Mouse (Mus musculus) cerebellum, adult 2 months (tissue): Measurements from ENCODE around the gene Atp5h. TPM values are rescaled to one million over a fixed set of nuclear protein-coding genes. Genes with fewer than 3 reads are reported as not detected.
A peak's percentile ranks its signal among the peaks of the same experiment; 100 is the strongest.

Experiments
- DNase-seq, 2 experiments: peaks; one replicate each; pipeline ENCODE4 v3.0.0; 2021
- H3K27ac ChIP-seq: fragments of 200-500 bp; 2 replicates; pipeline ENCODE4 v1.5.1; 2012; ENCODE audit warnings: low read length, control low read depth, inconsistent platforms; ENCODE audit not compliant: insufficient read depth
- H3K27me3 ChIP-seq: fragments of 200-500 bp; 2 replicates; pipeline ENCODE4 v1.6.1; 2012; ENCODE audit warnings: inconsistent platforms, mild to moderate bottlenecking, low read length, moderate library complexity; ENCODE audit not compliant: control insufficient read depth, insufficient read depth
- H3K4me1 ChIP-seq: fragments of 200-500 bp; 2 replicates; pipeline ENCODE4 v1.6.1; 2011; ENCODE audit warnings: low read length; ENCODE audit not compliant: control insufficient read depth, insufficient read depth
- H3K4me3 ChIP-seq: fragments of 200-500 bp; replicated peaks from 2 replicates; pipeline ENCODE3; 2011; ENCODE audit warnings: mild to moderate bottlenecking, low read depth, low read length, control low read depth; ENCODE audit not compliant: insufficient read depth
- CTCF ChIP-seq: fragments of 200-500 bp; IDR thresholded peaks from 2 replicates; pipeline ENCODE4 v1.5.1; 2011; ENCODE audit warnings: low read depth, mild to moderate bottlenecking, control low read depth, low read length, moderate library complexity, borderline replicate concordance; ENCODE audit not compliant: insufficient read depth
- POLR2A ChIP-seq: fragments of 200-500 bp; IDR thresholded peaks from 2 replicates; pipeline ENCODE4 v1.6.1; 2011; ENCODE audit warnings: low read length, control low read depth, borderline replicate concordance; ENCODE audit not compliant: insufficient read depth
- whole genome bisulfite sequencing: fragments of 180-500 bp; shearing (Covaris S2); methylation state at CpG from one replicate; pipeline ENCODE4 v1.1.7; 2018; 5-methylcytosine and 5-hydroxymethylcytosine counted together
- polyA plus RNA-seq: library from polyadenylated mRNA; depleted of rRNA; stranded (reverse); fragments of >200 nt; gene quantifications from 2 replicates; pipeline ENCODE4 v1.2.3, GENCODE M21; 2012

Atp5h gene
- polyA plus RNA-seq, 1 experiment = 972 TPM

- no peak for TF ChIP-seq CTCF
- no peak for TF ChIP-seq POLR2A
- Histone ChIP-seq H3K4me3 (no peak overlapping the region), H3K4me1 (peaks cover 13% of the 10 kb centered on the region; the same call in 1 of the 2 replicates), H3K27ac (no peak overlapping the region), H3K27me3 (no peaks in the 10 kb centered on the region)
- no peak for DNase-seq
- 78% methylated on average over 3 of the region's 3 CpGs for WGBS
Observed at GRCm38 (mm10) chr11:115423091-115423490, 3.3 kb upstream of the Atp5h start.

GRCm38 (mm10) chr11:115421972-115422371 is 2.2 kb upstream of the Atp5h start:
- Histone ChIP-seq H3K4me1 (peaks cover 4% of the 10 kb centered on the region; the same call in 1 of the 2 replicates), H3K4me3 (peak overlapping the region; percentile 20), H3K27me3 (no peaks in the 10 kb centered on the region), H3K27ac (no peak overlapping the region)
- 77% methylated on average over 16 of the region's 16 CpGs for WGBS
- peak in 1 of 2 experiments; percentile 44 for DNase-seq
- TF ChIP-seq POLR2A (no peak), CTCF (no peak)

GRCm38 (mm10) chr11:115421328-115421727 is 1.6 kb upstream of the Atp5h start:
- no peak for TF ChIP-seq CTCF
- no peak for TF ChIP-seq POLR2A
- peak in 1 of 2 experiments; percentile 21 for DNase-seq
- Histone ChIP-seq H3K27ac (no peak overlapping the region), H3K27me3 (no peaks in the 10 kb centered on the region), H3K4me3 (peak overlapping the region; percentile 64), H3K4me1 (peaks cover 4% of the 10 kb centered on the region; the same call in 1 of the 2 replicates)
- 0% methylated on average over 1 of the region's 1 CpGs for WGBS

- Histone ChIP-seq H3K27ac (peak overlapping the region; percentile 70), H3K27me3 (no peaks in the 10 kb centered on the region), H3K4me3 (peak overlapping the region; percentile 64), H3K4me1 (peaks cover 4% of the 10 kb centered on the region; the same call in 1 of the 2 replicates)
- TF ChIP-seq CTCF = no peak
- TF ChIP-seq POLR2A = no peak
- peak; percentile 71 to 78 for DNase-seq
- under 1% methylated on average over 45 of the region's 45 CpGs for WGBS
Observed at GRCm38 (mm10) chr11:115420336-115421190, 801 bp upstream of the Atp5h start.

GRCm38 (mm10) chr11:115409556-115409955 is 10.2 kb downstream of the Atp5h start:
- H3K4me1 ChIP-seq = no peaks in the 10 kb centered on the region; the same call in 1 of the 2 replicates
- no peaks in the 10 kb centered on the region for H3K27me3 ChIP-seq
- WGBS = 46% methylated on average over 7 of the region's 7 CpGs
- no peak for DNase-seq
- no peak for TF ChIP-seq POLR2A
- no peak for TF ChIP-seq CTCF
- H3K27ac ChIP-seq = no peak overlapping the region
- H3K4me3 ChIP-seq = no peak overlapping the region

- Histone ChIP-seq H3K4me3 (no peak overlapping the region), H3K4me1 (no peaks in the 10 kb centered on the region; the same call in 1 of the 2 replicates), H3K27ac (no peak overlapping the region), H3K27me3 (no peaks in the 10 kb centered on the region)
- no peak for DNase-seq
- WGBS = 71% methylated on average over 6 of the region's 6 CpGs
- TF ChIP-seq CTCF = no peak
- no peak for TF ChIP-seq POLR2A
Observed at GRCm38 (mm10) chr11:115408266-115408920, 11.4 kb downstream of the Atp5h start.

GRCm38 (mm10) chr11:115406858-115407401 is 12.8 kb downstream of the Atp5h start:
- WGBS = 89% methylated on average over 17 of the region's 17 CpGs
- TF ChIP-seq POLR2A (no peak), CTCF (no peak)
- Histone ChIP-seq H3K27me3 (no peaks in the 10 kb centered on the region), H3K4me3 (no peak overlapping the region), H3K27ac (no peak overlapping the region), H3K4me1 (no peaks in the 10 kb centered on the region; the same call in 1 of the 2 replicates)
- no peak for DNase-seq
